Mouse (Mus musculus) lung, embryonic 16.5 days (tissue): ENCODE measurements around the gene Zfhx3. TPM values are rescaled to one million over a fixed set of nuclear protein-coding genes. Genes with fewer than 3 reads are reported as not detected.

ENCODE experiments used
- ATAC-seq: fragments of 200-750 bp; cut with Nextera tagmentation; 2 replicates; pipeline ENCODE4 v1.8.0; 2017; ENCODE audit warnings: low read depth, mild to moderate bottlenecking, moderate library complexity
- H3K27ac ChIP-seq: fragments of 300-500 bp; sonication (generic); 2 replicates; pipeline ENCODE4 v1.5.1; 2014; ENCODE audit warnings: mild to moderate bottlenecking, control low read depth, low read length
- H3K27me3 ChIP-seq: fragments of 300-500 bp; sonication (generic); 2 replicates; pipeline ENCODE4 v1.6.1; 2014; ENCODE audit warnings: low read depth, low read length, mixed read lengths; ENCODE audit not compliant: control insufficient read depth, insufficient read depth
- H3K36me3 ChIP-seq: fragments of 300-500 bp; sonication (generic); 2 replicates; pipeline ENCODE4 v1.6.1; 2014; ENCODE audit warnings: low read length; ENCODE audit not compliant: control insufficient read depth, insufficient read depth
- H3K4me1 ChIP-seq: fragments of 300-500 bp; sonication (generic); replicated peaks from 2 replicates; pipeline ENCODE4 v1.6.1; 2014; ENCODE audit warnings: low read length, mixed read lengths; ENCODE audit not compliant: control insufficient read depth, insufficient read depth
- H3K4me2 ChIP-seq: fragments of 300-500 bp; sonication (generic); 2 replicates; pipeline ENCODE4 v1.6.1; 2014; ENCODE audit warnings: low read depth, low read length, control low read depth
- H3K4me3 ChIP-seq: fragments of 300-500 bp; sonication (generic); 2 replicates; pipeline ENCODE4 v1.5.1; 2014; ENCODE audit warnings: mild to moderate bottlenecking, low read length, control low read depth
- H3K9ac ChIP-seq: fragments of 300-500 bp; sonication (generic); 2 replicates; pipeline ENCODE4 v1.6.1; 2014; ENCODE audit warnings: low read length, control low read depth
- H3K9me3 ChIP-seq: fragments of 300-500 bp; sonication (generic); 2 replicates; pipeline ENCODE4 v1.6.1; 2016; ENCODE audit warnings: low read length; ENCODE audit not compliant: control insufficient read depth
- WGBS: fragments of 180-500 bp; shearing (Covaris S2); extraction: QIAGEN DNeasy Blood & Tissue Kit; methylation state at CpG from one replicate; pipeline ENCODE4 v1.1.7; 2014; 5-methylcytosine and 5-hydroxymethylcytosine counted together
- polyA plus RNA-seq: library from polyadenylated mRNA; unstranded; fragments of >200 nt; fragmentation: Nextera tagmentation; extraction: Ambion mirVana; gene quantifications from 2 replicates; pipeline ENCODE4 v1.2.1, GENCODE M21; 2015

Gene Zfhx3
- polyA plus RNA-seq, 1 experiment from 2014 or later: 12.7 TPM

DNA sequence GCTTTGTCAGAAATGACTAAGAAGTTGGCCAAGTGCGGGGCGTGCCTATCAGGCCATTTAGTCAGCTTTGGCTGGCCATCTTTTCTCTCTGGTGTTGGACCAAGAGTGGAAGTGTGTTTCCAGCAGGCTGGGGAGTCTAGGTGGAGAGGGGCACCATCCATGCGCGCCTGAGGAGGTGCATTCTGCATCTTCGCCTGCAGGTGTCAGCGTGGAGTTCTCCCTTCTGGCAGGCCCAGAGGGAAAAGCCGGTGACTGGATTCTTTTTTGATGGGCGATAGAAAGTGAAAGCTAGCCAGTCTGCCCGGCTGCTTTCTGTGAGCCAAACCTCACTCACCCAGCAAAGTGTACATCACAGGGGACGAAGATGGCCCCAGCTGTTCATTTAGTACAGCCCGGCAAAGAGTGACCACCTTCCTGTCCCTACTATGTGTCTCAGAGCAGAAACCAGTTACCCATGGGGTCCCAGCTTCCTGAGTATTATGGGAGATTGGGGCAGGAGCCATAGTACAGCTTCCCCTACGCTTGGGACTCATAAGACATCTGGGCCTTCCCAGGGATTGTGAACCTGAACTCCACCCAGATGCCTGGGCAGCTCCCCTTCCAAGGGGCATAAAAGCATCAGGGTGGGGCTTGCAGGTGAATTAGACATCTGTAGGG is 944.3 kb downstream of the Zfhx3 start:
- H3K9ac ChIP-seq: peak overlapping the region; percentile 59
- no peaks in the 10 kb centered on the region for H3K36me3 ChIP-seq
- no peaks in the 10 kb centered on the region for H3K9me3 ChIP-seq
- H3K4me3 ChIP-seq: peak overlapping the region; percentile 36
- 15% methylated on average over 12 of the region's 12 CpGs for WGBS
- peak; percentile 74 for ATAC-seq
- no peaks in the 10 kb centered on the region for H3K27me3 ChIP-seq
- H3K4me1 ChIP-seq: peaks cover 24% of the 10 kb centered on the region
- H3K4me2 ChIP-seq: peak overlapping the region; percentile 61
- peak overlapping the region; percentile 80 for H3K27ac ChIP-seq

DNA sequence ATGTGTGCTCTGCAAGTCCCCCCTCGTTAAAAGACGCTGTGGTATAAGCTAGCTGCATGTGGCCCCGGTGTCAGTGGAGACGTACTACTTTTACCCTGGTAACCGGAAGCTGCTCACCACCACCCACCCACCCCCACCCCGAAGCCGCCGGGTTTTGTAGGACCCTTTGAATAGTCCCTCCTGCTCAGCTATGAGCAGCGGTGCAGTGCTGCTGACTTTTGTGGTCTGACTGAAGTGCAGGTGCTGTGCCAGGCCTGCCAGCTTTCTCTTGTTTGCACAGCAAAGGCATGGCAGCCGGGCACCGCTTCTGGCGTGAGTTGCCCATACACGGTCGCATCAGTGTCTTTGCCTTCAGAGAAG is 944.8 kb downstream of the Zfhx3 start:
- peak; percentile 15 for ATAC-seq
- Histone ChIP-seq H3K4me1 (peaks cover 24% of the 10 kb centered on the region), H3K27ac (peak overlapping the region; percentile 80; the same call in 1 of the 2 replicates), H3K4me2 (peak overlapping the region; percentile 61), H3K9me3 (no peaks in the 10 kb centered on the region), H3K36me3 (no peaks in the 10 kb centered on the region), H3K9ac (peak overlapping the region; percentile 59), H3K27me3 (no peaks in the 10 kb centered on the region), H3K4me3 (no peak overlapping the region; the same call in 1 of the 2 replicates)
- WGBS: 77% methylated on average over 14 of the region's 14 CpGs

DNA sequence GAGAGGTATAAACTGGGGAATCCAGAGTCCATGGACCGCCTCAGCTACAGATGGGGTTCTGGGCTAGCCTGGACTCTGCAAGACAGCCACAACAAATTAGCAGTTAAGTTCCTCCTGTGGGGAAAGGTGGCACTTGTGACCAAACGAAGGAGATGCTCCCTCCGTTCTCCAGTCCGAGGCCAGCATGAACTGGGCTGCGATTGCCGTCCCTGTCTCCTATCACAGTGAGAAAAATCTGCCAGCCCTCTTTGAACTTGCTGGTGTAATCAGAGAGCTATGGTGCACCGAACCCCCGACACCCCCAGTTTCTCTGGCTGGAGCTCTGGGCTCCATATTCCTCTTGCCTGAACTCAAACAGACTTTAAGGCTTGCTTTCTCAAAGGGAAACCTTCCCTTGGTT is 945.4 kb downstream of the Zfhx3 start:
- Histone ChIP-seq H3K9me3 (no peaks in the 10 kb centered on the region), H3K27ac (no peak overlapping the region), H3K4me2 (no peak overlapping the region), H3K4me1 (peaks cover 24% of the 10 kb centered on the region), H3K27me3 (no peaks in the 10 kb centered on the region), H3K4me3 (no peak overlapping the region), H3K36me3 (no peaks in the 10 kb centered on the region), H3K9ac (no peak overlapping the region)
- ATAC-seq: no peak
- 91% methylated on average over 8 of the region's 8 CpGs for WGBS

DNA sequence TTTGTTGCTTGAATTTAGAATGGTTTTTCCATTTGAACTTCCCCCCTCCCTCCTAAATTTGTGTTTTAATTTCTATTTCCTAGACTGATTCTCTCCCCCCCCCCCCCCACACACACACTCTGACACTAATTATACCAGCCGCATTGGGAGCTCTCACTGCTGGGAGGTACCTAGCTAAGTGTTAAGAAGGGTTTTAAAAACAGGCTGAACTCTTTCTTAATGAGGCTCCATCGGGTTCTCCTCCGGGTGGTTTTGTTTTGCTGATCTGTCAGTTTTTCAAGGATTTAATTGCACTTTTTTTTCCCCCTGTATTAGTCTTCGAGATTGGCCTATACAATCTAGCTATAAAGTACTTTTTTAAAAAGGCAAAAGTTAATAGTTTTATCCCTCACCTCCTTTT is 946.5 kb downstream of the Zfhx3 start:
- no peaks in the 10 kb centered on the region for H3K27me3 ChIP-seq
- no peak overlapping the region for H3K4me3 ChIP-seq
- no peak for ATAC-seq
- H3K4me1 ChIP-seq: peaks cover 28% of the 10 kb centered on the region
- H3K9me3 ChIP-seq: no peaks in the 10 kb centered on the region
- no peak overlapping the region for H3K27ac ChIP-seq
- no peaks in the 10 kb centered on the region for H3K36me3 ChIP-seq
- H3K9ac ChIP-seq: no peak overlapping the region
- H3K4me2 ChIP-seq: no peak overlapping the region
- WGBS: 56% methylated on average over 4 of the region's 4 CpGs

DNA sequence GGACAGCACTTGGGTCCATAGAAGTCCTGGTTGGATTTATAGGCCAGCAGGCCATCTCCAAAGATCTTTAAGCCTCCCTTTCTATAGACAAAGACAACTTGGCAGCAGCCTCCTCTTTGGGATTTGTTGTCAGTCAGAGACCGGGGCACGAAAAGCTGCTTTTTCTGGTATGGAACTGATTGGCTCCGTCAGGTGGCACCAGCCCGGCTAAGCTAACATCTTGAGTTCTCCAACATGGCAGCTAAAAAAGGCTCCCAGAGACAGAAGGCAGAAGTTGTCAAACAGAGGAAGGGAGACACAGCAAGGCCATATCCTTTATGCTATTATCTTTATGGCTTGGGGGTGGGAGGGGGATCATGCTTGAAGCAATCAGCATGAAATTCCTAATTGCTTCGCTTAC is 947.0 kb downstream of the Zfhx3 start:
- Histone ChIP-seq H3K4me2 (no peak overlapping the region), H3K36me3 (no peaks in the 10 kb centered on the region), H3K27ac (no peak overlapping the region), H3K4me1 (peaks cover 30% of the 10 kb centered on the region), H3K9ac (no peak overlapping the region), H3K27me3 (no peaks in the 10 kb centered on the region), H3K9me3 (no peaks in the 10 kb centered on the region), H3K4me3 (no peak overlapping the region)
- 57% methylated on average over 5 of the region's 5 CpGs for WGBS
- no peak for ATAC-seq

DNA sequence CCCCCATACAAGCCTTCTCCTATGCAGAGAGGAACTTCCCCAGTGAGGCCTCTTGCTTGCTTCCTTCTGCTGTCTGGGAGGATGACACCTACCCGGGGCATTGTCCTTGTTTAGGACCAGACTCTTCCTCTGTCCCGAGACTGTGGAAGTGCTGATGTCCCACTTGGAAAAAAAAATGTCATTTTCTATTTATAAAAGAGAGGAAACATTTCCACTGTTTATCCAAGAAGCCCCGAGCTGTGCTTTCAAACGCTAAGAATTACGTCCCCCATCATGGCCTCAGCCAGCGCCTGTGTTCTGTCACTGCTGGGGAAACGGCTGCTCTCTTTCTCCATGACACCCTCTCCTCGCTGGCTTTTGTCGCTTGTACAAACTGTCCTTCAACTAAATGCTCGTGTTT is 951.8 kb downstream of the Zfhx3 start:
- Histone ChIP-seq H3K9me3 (no peaks in the 10 kb centered on the region), H3K4me3 (no peak overlapping the region), H3K9ac (no peak overlapping the region), H3K27me3 (no peaks in the 10 kb centered on the region), H3K36me3 (no peaks in the 10 kb centered on the region), H3K4me2 (no peak overlapping the region), H3K4me1 (peaks cover 46% of the 10 kb centered on the region), H3K27ac (peak overlapping the region; percentile 79)
- ATAC-seq: peak; percentile 82
- WGBS: 27% methylated on average over 10 of the region's 10 CpGs

DNA sequence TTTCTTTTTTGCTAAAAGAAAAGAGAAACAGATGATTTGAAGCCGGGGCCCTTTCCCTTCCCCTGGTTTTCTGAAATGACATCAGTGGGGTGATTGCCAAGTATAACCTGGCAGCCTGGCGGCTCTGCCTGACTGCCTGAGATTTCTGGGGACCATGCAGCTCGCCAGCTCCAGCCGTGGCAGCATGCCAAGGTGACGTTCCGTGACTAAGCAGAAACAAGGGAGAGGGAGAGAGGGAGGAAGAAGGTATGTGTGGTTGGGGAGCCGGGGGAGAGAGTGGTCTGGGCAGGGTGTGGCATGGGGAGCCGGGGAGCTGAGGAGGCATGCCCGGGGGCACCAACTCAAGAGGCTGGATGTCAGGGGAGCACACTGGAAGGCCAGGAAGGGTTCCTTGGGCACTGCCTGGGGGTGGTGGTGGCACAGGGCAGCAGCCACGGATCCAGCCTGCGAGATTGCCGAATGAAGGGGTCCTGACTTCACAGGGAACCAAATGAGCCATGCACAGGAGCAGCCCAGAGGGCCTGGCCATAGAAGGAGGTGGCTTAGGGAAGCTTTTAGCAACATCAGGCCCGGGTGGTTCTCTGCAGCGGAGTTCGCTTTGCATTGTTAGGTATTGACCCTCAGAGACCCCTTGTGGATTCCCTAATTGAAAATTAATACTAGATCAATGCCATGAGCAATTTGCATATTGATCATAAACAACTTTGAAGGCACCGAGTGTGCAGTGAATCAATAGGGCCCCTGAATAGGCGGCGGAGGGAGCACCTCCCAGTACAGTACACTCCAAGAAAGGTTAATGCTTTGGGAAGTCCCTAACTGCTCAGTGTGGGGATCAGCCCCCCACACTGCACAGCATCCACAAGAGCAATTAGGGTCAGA is 954.3 kb downstream of the Zfhx3 start:
- Histone ChIP-seq H3K9ac (0 out of 2 replicates have a peak overlapping the region, but pooled peaks have one; percentile 18), H3K36me3 (no peaks in the 10 kb centered on the region), H3K4me3 (no peak overlapping the region), H3K27ac (peak overlapping the region; percentile 88), H3K4me2 (no peak overlapping the region), H3K27me3 (no peaks in the 10 kb centered on the region), H3K4me1 (peaks cover 56% of the 10 kb centered on the region), H3K9me3 (no peaks in the 10 kb centered on the region)
- 40% methylated on average over 18 of the region's 18 CpGs for WGBS
- peak; percentile 39 for ATAC-seq

DNA sequence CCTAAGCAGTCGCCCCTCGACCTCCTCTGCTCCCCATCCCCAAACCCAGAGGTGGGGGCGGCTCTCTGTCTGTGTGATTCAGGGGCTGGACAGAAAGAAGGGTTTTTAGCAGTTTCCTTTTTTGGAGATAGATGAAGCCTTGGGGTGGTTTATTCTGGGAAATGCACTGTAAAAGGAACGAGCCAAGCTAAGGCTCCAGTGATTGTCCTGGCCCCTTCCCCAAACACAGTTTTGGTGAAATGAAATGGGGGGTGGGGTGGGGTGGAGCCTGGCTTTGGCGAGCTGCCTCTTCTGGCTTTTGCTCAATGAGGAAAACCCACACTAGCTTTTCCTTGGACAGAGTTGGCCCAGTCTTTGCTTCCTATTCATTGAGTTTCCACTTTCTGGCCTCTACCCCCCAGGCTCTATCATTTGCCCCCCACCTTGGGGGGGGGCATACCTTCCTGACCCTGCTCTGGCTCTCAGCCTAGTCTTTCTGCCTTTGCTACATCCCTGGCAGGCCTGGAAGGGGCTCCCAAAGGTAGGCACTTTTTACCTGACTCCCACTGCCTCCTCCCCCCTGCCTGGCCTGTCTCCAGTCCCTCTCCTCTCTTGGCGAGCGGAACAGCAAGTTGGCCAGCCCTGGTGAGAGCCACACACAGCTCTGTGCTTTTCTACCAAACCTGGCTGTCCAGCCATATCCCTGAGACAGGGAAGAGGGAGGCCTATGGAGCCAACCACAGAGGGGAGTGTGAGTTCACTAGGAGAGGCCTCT is 955.1 kb downstream of the Zfhx3 start:
- no peak overlapping the region for H3K4me3 ChIP-seq
- H3K9me3 ChIP-seq: no peaks in the 10 kb centered on the region
- peaks cover 56% of the 10 kb centered on the region for H3K4me1 ChIP-seq
- WGBS: 41% methylated on average over 7 of the region's 7 CpGs
- no peak overlapping the region for H3K4me2 ChIP-seq
- peak; percentile 29; the same call in 1 of the 2 replicates for ATAC-seq
- H3K27ac ChIP-seq: peak overlapping the region; percentile 88
- no peaks in the 10 kb centered on the region for H3K36me3 ChIP-seq
- no peaks in the 10 kb centered on the region for H3K27me3 ChIP-seq
- 0 out of 2 replicates have a peak overlapping the region, but pooled peaks have one; percentile 24 for H3K9ac ChIP-seq

DNA sequence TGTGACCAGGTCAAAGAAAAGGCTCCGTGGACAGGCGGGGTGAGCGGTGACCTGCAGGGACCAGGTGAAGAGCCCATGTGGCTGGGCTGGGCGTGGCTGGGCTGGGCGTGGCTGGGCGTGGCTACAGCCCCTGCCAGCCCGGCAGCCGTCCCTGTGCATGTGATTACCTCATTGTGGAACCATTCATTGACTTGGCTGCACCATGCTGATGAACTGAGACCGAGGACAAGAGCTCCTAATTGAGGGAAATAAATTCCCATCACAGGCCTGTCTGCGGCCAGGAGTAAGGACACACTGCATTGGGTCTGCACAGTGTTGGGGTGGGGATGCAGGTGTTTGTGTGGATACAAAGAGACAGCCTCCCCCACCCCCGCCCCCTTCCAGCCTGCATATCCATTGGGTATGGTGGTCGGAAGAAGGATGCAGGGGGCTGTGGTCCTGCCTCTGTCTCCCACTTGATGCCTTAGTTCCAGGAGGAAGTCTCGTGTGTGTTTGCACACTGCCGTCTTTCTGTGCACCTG is 956.9 kb downstream of the Zfhx3 start:
- Histone ChIP-seq H3K27me3 (no peaks in the 10 kb centered on the region), H3K4me2 (no peak overlapping the region), H3K9ac (no peak overlapping the region), H3K36me3 (no peaks in the 10 kb centered on the region), H3K27ac (no peak overlapping the region), H3K4me3 (no peak overlapping the region), H3K9me3 (no peaks in the 10 kb centered on the region), H3K4me1 (peaks cover 66% of the 10 kb centered on the region)
- ATAC-seq: no peak
- WGBS: 72% methylated on average over 14 of the region's 14 CpGs
